Mouse (Mus musculus) frontal cortex, postnatal 36 days (tissue): ENCODE data around the gene Actrt3.
"Not testable (repeated sequence)": the region's sequence is repeated elsewhere in the genome, so short reads cannot be mapped to it uniquely, and the experiment has no call there.

Experiments used
- DNase-seq, 2 experiments: peaks; one replicate each; pipeline ENCODE4 v3.0.0; 2022; ENCODE audit warnings: low spot score in 2 of 2

The Actrt3 gene

DNA sequence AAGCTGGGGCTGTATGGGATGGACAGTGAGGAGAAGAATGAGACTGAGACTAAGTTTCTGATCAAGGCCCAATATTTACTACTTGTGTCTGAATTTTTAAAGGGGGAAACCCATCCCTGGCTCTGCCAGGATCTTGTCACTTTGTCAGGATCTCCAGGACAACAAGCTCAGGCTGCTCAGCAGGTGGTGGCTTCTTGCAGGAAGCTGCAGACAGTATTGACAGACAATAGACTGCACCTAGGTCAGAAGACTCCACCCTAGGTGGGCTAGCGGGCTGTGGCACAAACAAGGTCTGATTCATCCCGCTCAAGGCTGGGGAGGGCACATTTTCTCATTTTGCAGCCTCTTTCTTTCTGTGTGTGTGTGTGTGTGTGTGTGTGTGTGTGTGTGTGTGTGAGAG lies 26.2 kb downstream of the Actrt3 start:
- DNase-seq, result no peak

GRCm38 (mm10) chr3:30566333-30566732 lies 33.4 kb downstream of the Actrt3 start:
- DNase-seq, result not testable (repeated sequence)

DNA sequence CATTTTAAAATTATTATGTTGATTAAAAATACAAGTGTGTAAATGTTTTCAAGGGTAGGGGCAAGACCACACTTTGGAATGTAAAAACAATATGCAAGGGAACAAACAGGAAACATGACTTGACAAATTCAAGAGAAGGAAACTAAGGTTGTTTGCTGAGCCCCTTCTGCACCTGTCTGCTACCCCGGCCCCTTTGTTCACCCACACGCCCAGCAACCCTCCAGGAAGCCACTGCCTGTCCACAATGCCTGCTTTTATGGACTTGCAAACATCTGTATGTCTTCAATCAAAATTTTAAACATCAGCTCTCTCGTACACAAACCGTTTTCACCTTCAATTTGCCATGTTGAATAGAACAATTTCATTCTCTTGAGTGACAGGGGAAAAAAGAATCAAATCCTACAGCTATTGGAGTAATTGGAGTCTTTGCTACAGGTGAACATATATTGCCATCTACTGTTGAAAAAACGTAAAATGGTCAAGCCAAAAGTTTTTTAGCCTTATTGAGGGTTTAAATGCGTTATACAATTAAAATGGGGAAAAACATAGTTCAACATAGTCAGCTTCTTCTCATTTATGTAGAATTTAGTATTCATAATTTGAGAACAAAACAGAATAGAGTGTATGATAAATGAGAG lies 38.9 kb downstream of the Actrt3 start:
- DNase-seq, result no peak

- no peak for DNase-seq
These were observed 46.0 kb downstream of the Actrt3 start for GRCm38 (mm10) chr3:30553741-30554140.

DNA sequence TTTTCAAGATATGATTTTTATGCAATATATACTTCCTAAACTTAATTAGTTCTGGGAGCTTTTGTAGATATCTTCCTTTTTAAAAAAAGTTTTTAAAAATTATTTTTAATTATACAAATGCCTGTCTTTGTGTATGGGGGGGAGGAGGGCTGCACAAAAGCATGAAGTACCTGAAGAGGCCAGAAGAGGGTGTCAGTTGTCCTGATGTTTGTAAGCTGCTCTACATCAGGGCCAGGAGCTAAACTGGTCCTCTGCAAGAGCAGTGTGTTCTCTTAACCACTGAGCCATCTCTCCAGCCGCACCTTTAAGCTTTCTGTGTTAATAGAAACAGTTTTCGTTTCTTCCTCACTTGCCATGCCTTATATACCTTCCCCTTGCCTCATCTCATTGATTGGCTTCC lies 49.5 kb downstream of the Actrt3 start:
- DNase-seq, result peak in 1 of 2 experiments; percentile 2

DNA sequence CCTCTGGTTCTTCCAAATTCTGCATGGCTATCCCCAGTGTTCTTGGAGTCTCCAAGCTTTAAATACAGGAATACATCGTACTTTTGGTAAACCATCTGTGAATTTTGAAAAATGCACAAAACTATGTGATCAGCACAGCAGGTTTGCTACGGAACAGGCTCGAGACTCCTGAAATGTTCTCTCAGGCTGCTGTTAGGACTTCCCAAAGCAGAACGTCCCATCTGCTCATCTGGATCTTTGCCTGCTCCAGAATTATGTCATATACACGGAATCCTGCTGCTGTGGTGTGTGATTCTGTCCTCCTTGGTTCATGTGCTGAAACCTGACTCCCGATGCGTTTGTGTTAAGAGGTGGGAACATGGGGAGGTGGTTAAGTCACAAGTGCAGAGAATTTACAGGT lies 50.8 kb downstream of the Actrt3 start:
- peak in 1 of 2 experiments; percentile 9 for DNase-seq

- DNase-seq, result no peak
These were observed 51.8 kb downstream of the Actrt3 start, which contains the start of gene Mecom for GRCm38 (mm10) chr3:30547908-30548307. TSS of gene Mecom (minus strand) at chr3:30548008.
